Mouse (Mus musculus): ENCODE data around the gene Rpp25l. TPM values are rescaled to one million over a fixed set of nuclear protein-coding genes. Genes with fewer than 3 reads are reported as not detected.

Gene Rpp25l
- total and polyA plus RNA-seq, 2 experiments: 20.5 to 59.1 TPM

DNA sequence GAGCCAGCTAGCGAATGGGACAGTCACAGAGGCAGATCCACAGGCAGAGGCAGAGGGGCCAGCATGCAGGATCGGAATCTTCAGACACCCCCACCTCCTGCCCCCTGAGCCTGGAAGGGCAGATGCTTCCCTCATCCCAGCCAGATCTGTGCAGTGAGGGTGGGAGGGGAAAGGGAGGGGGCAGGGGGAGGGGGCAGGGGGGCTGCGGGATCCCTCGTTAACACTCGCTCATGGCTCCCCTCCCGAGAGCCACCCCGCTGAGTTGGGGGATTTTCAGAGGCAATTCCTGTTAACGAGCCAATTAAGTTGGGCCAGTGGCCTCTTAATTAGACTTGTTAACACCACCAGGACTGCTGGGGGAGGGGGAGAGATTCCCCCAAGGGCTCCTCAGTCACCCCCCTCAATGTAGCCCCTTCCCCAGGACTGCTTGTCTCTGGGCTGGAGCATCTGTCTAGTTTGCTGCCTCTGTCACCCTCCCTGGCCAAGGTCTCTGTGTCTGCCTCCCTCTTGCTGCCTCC lies 41.3 kb downstream of the Rpp25l start:
- Histone ChIP-seq H3K27ac (replicated peaks; ENCODE audit: insufficient read depth, low read depth, low read length) (no peak overlapping the region), H3K9ac (ENCODE audit: low read depth, low read length) (no peak overlapping the region), H3K79me2 (ENCODE audit: control insufficient read depth, insufficient read depth, low read length) (no peaks in the 10 kb centered on the region), H3K36me3 (ENCODE audit: control insufficient read depth, insufficient read depth, low read length) (no peaks in the 10 kb centered on the region), H3K4me1 (ENCODE audit: control insufficient read depth, insufficient read depth, low read length) (no peaks in the 10 kb centered on the region), H3K27me3 (ENCODE audit: control insufficient read depth, insufficient read depth, low read length) (no peaks in the 10 kb centered on the region), H3K4me3 (ENCODE audit: insufficient read depth, low read depth, low read length) (no peak overlapping the region)
- DNase-seq (ENCODE audit: extremely low read depth, low read depth, low spot score): no peak
- 52% methylated on average over 8 of the region's 8 CpGs for WGBS
- TF ChIP-seq CTCF (IDR thresholded peaks at IDR 0.05; ENCODE audit: low read depth, low read length) (no peak), POLR2A (IDR thresholded peaks at IDR 0.05; ENCODE audit: extremely low read depth, insufficient read depth, low read length) (no peak)

DNA sequence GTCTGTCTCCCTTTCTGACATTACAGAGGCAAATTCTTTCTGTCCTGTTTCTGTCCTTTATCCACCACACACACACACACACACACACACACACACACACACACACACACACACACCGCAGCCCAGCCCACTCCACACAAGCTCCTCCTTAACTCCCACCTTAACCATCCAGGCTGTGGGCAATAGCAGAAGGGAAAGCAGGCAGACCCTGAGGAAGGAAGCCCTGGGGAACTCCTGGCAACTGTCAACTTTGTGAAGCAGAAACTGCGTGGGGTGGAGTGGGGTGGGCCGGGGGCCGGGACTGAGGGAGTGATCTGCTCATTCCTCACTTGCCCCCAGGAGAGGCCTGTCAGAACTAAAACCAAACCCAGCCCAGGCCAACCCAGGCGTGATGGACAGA lies 41.8 kb downstream of the Rpp25l start:
- no peaks in the 10 kb centered on the region for H3K4me1 ChIP-seq (ENCODE audit: control insufficient read depth, insufficient read depth, low read length)
- TF ChIP-seq POLR2A (IDR thresholded peaks at IDR 0.05; ENCODE audit: extremely low read depth, insufficient read depth, low read length) (no peak), CTCF (IDR thresholded peaks at IDR 0.05; ENCODE audit: low read depth, low read length) (no peak)
- DNase-seq (ENCODE audit: extremely low read depth, low read depth, low spot score): no peak
- no peaks in the 10 kb centered on the region for H3K27me3 ChIP-seq (ENCODE audit: control insufficient read depth, insufficient read depth, low read length)
- H3K4me3 ChIP-seq (ENCODE audit: insufficient read depth, low read depth, low read length): no peak overlapping the region
- WGBS: 59% methylated on average over 5 of the region's 5 CpGs
- no peak overlapping the region for H3K27ac ChIP-seq (replicated peaks; ENCODE audit: insufficient read depth, low read depth, low read length)
- no peaks in the 10 kb centered on the region for H3K79me2 ChIP-seq (ENCODE audit: control insufficient read depth, insufficient read depth, low read length)
- no peak overlapping the region for H3K9ac ChIP-seq (ENCODE audit: low read depth, low read length)
- no peaks in the 10 kb centered on the region for H3K36me3 ChIP-seq (ENCODE audit: control insufficient read depth, insufficient read depth, low read length)

DNA sequence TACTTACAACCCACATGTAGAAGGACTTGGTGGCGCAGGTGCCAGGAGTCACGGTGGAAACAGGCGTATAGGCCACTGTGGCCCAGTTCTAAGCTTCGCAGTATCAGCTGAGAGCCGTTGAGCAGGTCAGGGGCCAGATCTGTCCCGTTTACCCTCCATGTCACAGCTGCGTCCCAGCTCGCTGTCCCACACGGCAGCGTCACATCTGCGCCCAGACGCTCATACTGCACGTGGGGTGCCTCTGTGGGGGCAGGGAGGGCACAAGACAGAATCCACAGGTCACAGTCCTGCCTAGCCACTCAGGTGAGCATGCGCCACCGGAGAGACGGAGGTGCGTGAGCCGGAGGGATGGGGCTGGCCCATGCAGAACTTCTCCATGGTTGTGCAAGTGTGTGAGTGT lies 42.5 kb downstream of the Rpp25l start:
- no peak overlapping the region for H3K27ac ChIP-seq (replicated peaks; ENCODE audit: insufficient read depth, low read depth, low read length)
- WGBS: 83% methylated on average over 18 of the region's 18 CpGs
- H3K9ac ChIP-seq (ENCODE audit: low read depth, low read length): no peak overlapping the region
- H3K36me3 ChIP-seq (ENCODE audit: control insufficient read depth, insufficient read depth, low read length): no peaks in the 10 kb centered on the region
- no peak for TF ChIP-seq POLR2A (IDR thresholded peaks at IDR 0.05; ENCODE audit: extremely low read depth, insufficient read depth, low read length)
- DNase-seq (ENCODE audit: extremely low read depth, low read depth, low spot score): no peak
- H3K27me3 ChIP-seq (ENCODE audit: control insufficient read depth, insufficient read depth, low read length): no peaks in the 10 kb centered on the region
- no peak overlapping the region for H3K4me3 ChIP-seq (ENCODE audit: insufficient read depth, low read depth, low read length)
- no peaks in the 10 kb centered on the region for H3K4me1 ChIP-seq (ENCODE audit: control insufficient read depth, insufficient read depth, low read length)
- H3K79me2 ChIP-seq (ENCODE audit: control insufficient read depth, insufficient read depth, low read length): no peaks in the 10 kb centered on the region

DNA sequence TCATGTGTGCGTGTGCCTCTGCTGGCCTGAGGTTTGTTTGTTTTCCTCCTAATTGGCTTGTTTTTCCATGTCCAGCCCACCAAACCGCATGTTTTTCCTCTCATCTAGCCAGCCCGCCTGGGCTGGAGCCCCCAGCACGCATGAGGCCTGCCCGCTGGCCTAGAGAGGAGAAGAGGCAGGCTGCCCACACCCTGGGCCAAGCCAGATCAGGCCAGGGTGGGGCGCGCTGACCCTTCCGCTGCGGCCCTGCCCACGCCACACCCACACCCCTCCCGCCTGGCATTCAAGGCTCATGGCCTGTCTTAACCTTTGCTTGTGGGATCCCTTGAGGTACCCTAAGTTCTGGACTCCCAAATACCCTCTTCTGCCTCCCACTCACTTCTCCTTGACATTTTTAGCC lies 46.7 kb downstream of the Rpp25l start:
- WGBS: 89% methylated on average over 11 of the region's 11 CpGs
- Histone ChIP-seq H3K4me1 (ENCODE audit: control insufficient read depth, insufficient read depth, low read length) (no peaks in the 10 kb centered on the region), H3K4me3 (ENCODE audit: insufficient read depth, low read depth, low read length) (no peak overlapping the region), H3K79me2 (ENCODE audit: control insufficient read depth, insufficient read depth, low read length) (no peaks in the 10 kb centered on the region), H3K9ac (ENCODE audit: low read depth, low read length) (no peak overlapping the region), H3K27me3 (ENCODE audit: control insufficient read depth, insufficient read depth, low read length) (no peaks in the 10 kb centered on the region), H3K27ac (replicated peaks; ENCODE audit: insufficient read depth, low read depth, low read length) (no peak overlapping the region), H3K36me3 (ENCODE audit: control insufficient read depth, insufficient read depth, low read length) (no peaks in the 10 kb centered on the region)
- TF ChIP-seq CTCF (IDR thresholded peaks at IDR 0.05; ENCODE audit: low read depth, low read length) (no peak), POLR2A (IDR thresholded peaks at IDR 0.05; ENCODE audit: extremely low read depth, insufficient read depth, low read length) (no peak)
- DNase-seq (ENCODE audit: extremely low read depth, low read depth, low spot score): no peak

DNA sequence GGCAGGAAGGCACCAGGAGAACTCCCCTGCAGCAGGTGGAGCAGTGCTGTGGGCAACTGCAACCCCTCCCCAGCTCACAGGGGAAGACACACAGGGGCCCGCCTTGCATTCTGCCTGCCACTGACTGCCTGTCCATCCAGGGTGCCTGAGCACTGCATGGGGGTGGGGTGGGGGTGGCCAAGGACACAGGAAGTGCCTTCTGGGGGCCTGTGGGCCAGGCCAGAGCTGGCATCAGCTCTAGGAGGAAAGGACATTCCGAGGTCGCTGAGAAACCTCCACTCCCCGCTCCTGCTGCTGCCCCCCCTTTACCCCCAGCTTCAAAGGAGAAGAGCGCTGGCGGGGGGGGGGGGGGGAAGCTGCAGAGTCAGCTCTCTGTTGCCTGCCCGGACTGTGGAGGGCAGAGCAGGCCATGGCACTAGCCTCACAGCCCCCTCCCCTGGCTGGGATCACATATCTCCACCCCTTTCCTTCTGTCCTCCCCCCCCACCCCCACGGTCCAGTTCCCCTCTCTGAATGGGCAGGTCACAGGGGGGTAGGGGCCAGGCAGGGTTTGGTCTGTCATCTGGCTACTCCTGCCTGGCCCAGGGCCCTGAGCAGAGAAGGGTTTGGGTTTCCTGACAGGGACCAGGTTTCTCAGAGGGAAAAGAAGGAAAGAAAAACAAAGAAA lies 48.2 kb downstream of the Rpp25l start:
- Histone ChIP-seq H3K79me2 (ENCODE audit: control insufficient read depth, insufficient read depth, low read length) (no peaks in the 10 kb centered on the region), H3K27ac (replicated peaks; ENCODE audit: insufficient read depth, low read depth, low read length) (no peak overlapping the region), H3K36me3 (ENCODE audit: control insufficient read depth, insufficient read depth, low read length) (no peaks in the 10 kb centered on the region), H3K27me3 (ENCODE audit: control insufficient read depth, insufficient read depth, low read length) (no peaks in the 10 kb centered on the region), H3K4me1 (ENCODE audit: control insufficient read depth, insufficient read depth, low read length) (peaks cover 8% of the 10 kb centered on the region; the same call in 1 of the 2 replicates), H3K9ac (ENCODE audit: low read depth, low read length) (no peak overlapping the region), H3K4me3 (ENCODE audit: insufficient read depth, low read depth, low read length) (no peak overlapping the region)
- WGBS: 34% methylated on average over 5 of the region's 8 CpGs
- TF ChIP-seq CTCF (IDR thresholded peaks at IDR 0.05; ENCODE audit: low read depth, low read length) (no peak), POLR2A (IDR thresholded peaks at IDR 0.05; ENCODE audit: extremely low read depth, insufficient read depth, low read length) (no peak)
- DNase-seq (ENCODE audit: extremely low read depth, low read depth, low spot score): no peak

DNA sequence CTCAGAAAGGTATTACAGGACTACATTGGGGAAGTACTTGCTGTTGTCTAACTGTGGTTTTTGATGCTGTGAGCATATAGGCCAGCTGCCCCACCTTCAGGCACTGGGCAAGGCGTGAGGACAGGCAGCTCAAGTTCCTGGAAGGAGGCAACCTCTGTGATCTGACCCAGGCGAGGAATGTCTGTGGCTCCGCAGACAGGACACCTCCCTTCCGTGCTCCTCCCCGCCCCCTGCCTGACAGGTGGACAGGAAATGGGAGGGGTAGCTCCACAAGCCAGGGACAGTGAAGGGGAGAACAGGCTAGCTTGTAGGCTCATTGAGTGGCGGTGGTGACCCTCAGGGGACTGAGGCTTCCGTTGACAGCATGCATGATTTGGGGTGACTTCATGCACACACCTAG lies 48.8 kb downstream of the Rpp25l start:
- no peaks in the 10 kb centered on the region for H3K27me3 ChIP-seq (ENCODE audit: control insufficient read depth, insufficient read depth, low read length)

More for the DNA sequence above, 48.8 kb downstream of the Rpp25l start:
- H3K36me3 ChIP-seq (ENCODE audit: control insufficient read depth, insufficient read depth, low read length): no peaks in the 10 kb centered on the region
- no peak for DNase-seq (ENCODE audit: extremely low read depth, low read depth, low spot score)
- no peak overlapping the region for H3K27ac ChIP-seq (replicated peaks; ENCODE audit: insufficient read depth, low read depth, low read length)
- no peak overlapping the region for H3K9ac ChIP-seq (ENCODE audit: low read depth, low read length)
- H3K79me2 ChIP-seq (ENCODE audit: control insufficient read depth, insufficient read depth, low read length): no peaks in the 10 kb centered on the region
- H3K4me3 ChIP-seq (ENCODE audit: insufficient read depth, low read depth, low read length): no peak overlapping the region
- 62% methylated on average over 7 of the region's 7 CpGs for WGBS
- peaks cover 8% of the 10 kb centered on the region; the same call in 1 of the 2 replicates for H3K4me1 ChIP-seq (ENCODE audit: control insufficient read depth, insufficient read depth, low read length)
- TF ChIP-seq POLR2A (IDR thresholded peaks at IDR 0.05; ENCODE audit: extremely low read depth, insufficient read depth, low read length): no peak
- no peak for TF ChIP-seq CTCF (IDR thresholded peaks at IDR 0.05; ENCODE audit: low read depth, low read length)

Data from liver, adult 2 months (tissue).